Mouse (Mus musculus): ENCODE data around the gene Fam98c. TPM values are rescaled to one million over a fixed set of nuclear protein-coding genes. Genes with fewer than 3 reads are reported as not detected.
"Not testable (repeated sequence)": the region's sequence is repeated elsewhere in the genome, so short reads cannot be mapped to it uniquely, and the experiment has no call there.

Fam98c gene
- polyA plus RNA-seq (2014; fragmentation: Nextera tagmentation; extraction: Ambion mirVana): 14.8 and 16.5 TPM in 2 replicates

GRCm38 (mm10) chr7:29155838-29156782 is at the start of gene Fam98c:
Fam98c (minus strand) TSS chr7:29156234.
- H3K9ac ChIP-seq (ENCODE audit: low read depth, low read length): peak within 1 kb of the TSS; percentile 66
- WGBS: 4% methylated on average over 67 of the region's 68 CpGs
- peak; percentile 86 for ATAC-seq (ENCODE audit: low FRiP score)
- peak within 1 kb of the TSS; percentile 69 for H3K4me3 ChIP-seq (ENCODE audit: low read depth, low read length)
- H3K27ac ChIP-seq (ENCODE audit: low read depth, low read length): peak within 1 kb of the TSS; percentile 72
- peak within 1 kb of the TSS; percentile 86 for H3K4me2 ChIP-seq (replicated peaks; ENCODE audit: low read depth, low read length)
- no peaks in the 10 kb centered on the region for H3K9me3 ChIP-seq (ENCODE audit: control insufficient read depth, low read length)
- no peaks in the 10 kb centered on the region for H3K36me3 ChIP-seq (ENCODE audit: control insufficient read depth, insufficient read depth, low read length)
- peaks cover 6% of the 10 kb centered on the region; the same call in 1 of the 2 replicates for H3K27me3 ChIP-seq (ENCODE audit: control insufficient read depth, insufficient read depth, low read length)
- no peaks in the 10 kb centered on the region for H3K4me1 ChIP-seq (replicated peaks; ENCODE audit: control insufficient read depth, insufficient read depth, low read length)
- DNase-seq (ENCODE audit: low spot score): peak; percentile 89

- 89% methylated on average over 6 of the region's 6 CpGs for WGBS
- H3K27ac ChIP-seq (ENCODE audit: low read depth, low read length): no peak overlapping the region
- H3K4me1 ChIP-seq (replicated peaks; ENCODE audit: control insufficient read depth, insufficient read depth, low read length): no peaks in the 10 kb centered on the region
- H3K9me3 ChIP-seq (ENCODE audit: control insufficient read depth, low read length): no peaks in the 10 kb centered on the region
- no peak overlapping the region for H3K9ac ChIP-seq (ENCODE audit: low read depth, low read length)
- H3K4me2 ChIP-seq (replicated peaks; ENCODE audit: low read depth, low read length): no peak overlapping the region
- DNase-seq (ENCODE audit: low spot score) (no peak), ATAC-seq (ENCODE audit: low FRiP score) (no peak)
- no peak overlapping the region for H3K4me3 ChIP-seq (ENCODE audit: low read depth, low read length)
- H3K27me3 ChIP-seq (ENCODE audit: control insufficient read depth, insufficient read depth, low read length): no peaks in the 10 kb centered on the region
- no peaks in the 10 kb centered on the region for H3K36me3 ChIP-seq (ENCODE audit: control insufficient read depth, insufficient read depth, low read length)
Measured at GRCm38 (mm10) chr7:29202577-29202976, 46.5 kb upstream of the Fam98c start.

- H3K27me3 ChIP-seq (ENCODE audit: control insufficient read depth, insufficient read depth, low read length); H3K4me2 ChIP-seq (replicated peaks; ENCODE audit: low read depth, low read length); H3K27ac ChIP-seq (ENCODE audit: low read depth, low read length); H3K4me1 ChIP-seq (replicated peaks; ENCODE audit: control insufficient read depth, insufficient read depth, low read length); H3K4me3 ChIP-seq (ENCODE audit: low read depth, low read length); H3K9ac ChIP-seq (ENCODE audit: low read depth, low read length); H3K9me3 ChIP-seq (ENCODE audit: control insufficient read depth, low read length); DNase-seq (ENCODE audit: low spot score); H3K36me3 ChIP-seq (ENCODE audit: control insufficient read depth, insufficient read depth, low read length); ATAC-seq (ENCODE audit: low FRiP score): not testable (repeated sequence)
- 86% methylated on average over 1 of the region's 1 CpGs for WGBS
Measured at GRCm38 (mm10) chr7:29194230-29194629, 38.2 kb upstream of the Fam98c start.

- H3K27me3 ChIP-seq (ENCODE audit: control insufficient read depth, insufficient read depth, low read length); ATAC-seq (ENCODE audit: low FRiP score); H3K9me3 ChIP-seq (ENCODE audit: control insufficient read depth, low read length); DNase-seq (ENCODE audit: low spot score); H3K36me3 ChIP-seq (ENCODE audit: control insufficient read depth, insufficient read depth, low read length); H3K27ac ChIP-seq (ENCODE audit: low read depth, low read length); H3K4me1 ChIP-seq (replicated peaks; ENCODE audit: control insufficient read depth, insufficient read depth, low read length); H3K9ac ChIP-seq (ENCODE audit: low read depth, low read length); H3K4me3 ChIP-seq (ENCODE audit: low read depth, low read length); H3K4me2 ChIP-seq (replicated peaks; ENCODE audit: low read depth, low read length): not testable (repeated sequence)
- WGBS: 90% methylated on average over 4 of the region's 4 CpGs
Measured at GRCm38 (mm10) chr7:29181323-29181722, 25.3 kb upstream of the Fam98c start.

GRCm38 (mm10) chr7:29180854-29181236 is 24.8 kb upstream of the Fam98c start:
- H3K4me3 ChIP-seq (ENCODE audit: low read depth, low read length): peak overlapping the region; percentile 89
- ATAC-seq (ENCODE audit: low FRiP score) (peak; percentile 52), DNase-seq (ENCODE audit: low spot score) (no peak)
- no peak overlapping the region for H3K9ac ChIP-seq (ENCODE audit: low read depth, low read length)
- WGBS: 42% methylated on average over 5 of the region's 5 CpGs
- H3K27ac ChIP-seq (ENCODE audit: low read depth, low read length): no peak overlapping the region
- no peaks in the 10 kb centered on the region for H3K27me3 ChIP-seq (ENCODE audit: control insufficient read depth, insufficient read depth, low read length)
- H3K36me3 ChIP-seq (ENCODE audit: control insufficient read depth, insufficient read depth, low read length): no peaks in the 10 kb centered on the region
- peak overlapping the region; percentile 80 for H3K4me2 ChIP-seq (replicated peaks; ENCODE audit: low read depth, low read length)
- H3K9me3 ChIP-seq (ENCODE audit: control insufficient read depth, low read length): no peaks in the 10 kb centered on the region
- peaks cover 6% of the 10 kb centered on the region; the same call in 1 of the 2 replicates for H3K4me1 ChIP-seq (replicated peaks; ENCODE audit: control insufficient read depth, insufficient read depth, low read length)

- DNase-seq (ENCODE audit: low spot score): peak; percentile 96
- under 1% methylated on average over 62 of the region's 62 CpGs for WGBS
- Histone ChIP-seq H3K27ac (ENCODE audit: low read depth, low read length) (peak within 1 kb of the TSS; percentile 58; the same call in 1 of the 2 replicates), H3K4me3 (ENCODE audit: low read depth, low read length) (peak within 1 kb of the TSS; percentile 89), H3K36me3 (ENCODE audit: control insufficient read depth, insufficient read depth, low read length) (no peaks in the 10 kb centered on the region), H3K4me2 (replicated peaks; ENCODE audit: low read depth, low read length) (peak within 1 kb of the TSS; percentile 80), H3K9me3 (ENCODE audit: control insufficient read depth, low read length) (no peaks in the 10 kb centered on the region), H3K27me3 (ENCODE audit: control insufficient read depth, insufficient read depth, low read length) (no peaks in the 10 kb centered on the region), H3K9ac (ENCODE audit: low read depth, low read length) (peak within 1 kb of the TSS; percentile 84), H3K4me1 (replicated peaks; ENCODE audit: control insufficient read depth, insufficient read depth, low read length) (peaks cover 6% of the 10 kb centered on the region; the same call in 1 of the 2 replicates)
- ATAC-seq (ENCODE audit: low FRiP score): peak; percentile 96
Measured at GRCm38 (mm10) chr7:29180077-29180853, 24.2 kb upstream of the Fam98c start, which contains the start of gene Psmd8. Psmd8 (minus strand) TSS chr7:29180701.

GRCm38 (mm10) chr7:29179323-29179722 is 23.3 kb upstream of the Fam98c start:
- ATAC-seq (ENCODE audit: low FRiP score) (no peak), DNase-seq (ENCODE audit: low spot score) (no peak)
- no peaks in the 10 kb centered on the region for H3K27me3 ChIP-seq (ENCODE audit: control insufficient read depth, insufficient read depth, low read length)
- peak overlapping the region; percentile 80 for H3K4me2 ChIP-seq (replicated peaks; ENCODE audit: low read depth, low read length)
- peak overlapping the region; percentile 84; the same call in 1 of the 2 replicates for H3K9ac ChIP-seq (ENCODE audit: low read depth, low read length)
- no peak overlapping the region for H3K27ac ChIP-seq (ENCODE audit: low read depth, low read length)
- H3K4me1 ChIP-seq (replicated peaks; ENCODE audit: control insufficient read depth, insufficient read depth, low read length): peaks cover 6% of the 10 kb centered on the region; the same call in 1 of the 2 replicates
- no peaks in the 10 kb centered on the region for H3K9me3 ChIP-seq (ENCODE audit: control insufficient read depth, low read length)
- H3K36me3 ChIP-seq (ENCODE audit: control insufficient read depth, insufficient read depth, low read length): no peaks in the 10 kb centered on the region
- H3K4me3 ChIP-seq (ENCODE audit: low read depth, low read length): peak overlapping the region; percentile 89
- 69% methylated on average over 7 of the region's 7 CpGs for WGBS

- H3K4me1 ChIP-seq (replicated peaks; ENCODE audit: control insufficient read depth, insufficient read depth, low read length): peaks cover 6% of the 10 kb centered on the region; the same call in 1 of the 2 replicates
- no peak overlapping the region for H3K4me2 ChIP-seq (replicated peaks; ENCODE audit: low read depth, low read length)
- ATAC-seq (ENCODE audit: low FRiP score) (no peak), DNase-seq (ENCODE audit: low spot score) (no peak)
- 89% methylated on average over 4 of the region's 4 CpGs for WGBS
- H3K9ac ChIP-seq (ENCODE audit: low read depth, low read length): no peak overlapping the region
- H3K27ac ChIP-seq (ENCODE audit: low read depth, low read length): no peak overlapping the region
- no peaks in the 10 kb centered on the region for H3K9me3 ChIP-seq (ENCODE audit: control insufficient read depth, low read length)
- peaks cover 5% of the 10 kb centered on the region; the same call in 1 of the 2 replicates for H3K36me3 ChIP-seq (ENCODE audit: control insufficient read depth, insufficient read depth, low read length)
- H3K27me3 ChIP-seq (ENCODE audit: control insufficient read depth, insufficient read depth, low read length): peaks cover 11% of the 10 kb centered on the region
- 0 out of 2 replicates have a peak overlapping the region, but pooled peaks have one; percentile 8 for H3K4me3 ChIP-seq (ENCODE audit: low read depth, low read length)
Measured at GRCm38 (mm10) chr7:29178106-29178505, 22.1 kb upstream of the Fam98c start.
